Mouse (Mus musculus) lung, postnatal 36 days (tissue): ENCODE results near the gene Itga3.
A peak's percentile ranks its signal among the peaks of the same experiment; 100 is the strongest.
"Not testable (repeated sequence)": the region's sequence is repeated elsewhere in the genome, so short reads cannot be mapped to it uniquely, and the experiment has no call there.

Source experiments
- DNase-seq: peaks from one replicate; pipeline ENCODE4 v3.0.0; 2022; ENCODE audit warnings: mixed read lengths

Gene Itga3

DNA sequence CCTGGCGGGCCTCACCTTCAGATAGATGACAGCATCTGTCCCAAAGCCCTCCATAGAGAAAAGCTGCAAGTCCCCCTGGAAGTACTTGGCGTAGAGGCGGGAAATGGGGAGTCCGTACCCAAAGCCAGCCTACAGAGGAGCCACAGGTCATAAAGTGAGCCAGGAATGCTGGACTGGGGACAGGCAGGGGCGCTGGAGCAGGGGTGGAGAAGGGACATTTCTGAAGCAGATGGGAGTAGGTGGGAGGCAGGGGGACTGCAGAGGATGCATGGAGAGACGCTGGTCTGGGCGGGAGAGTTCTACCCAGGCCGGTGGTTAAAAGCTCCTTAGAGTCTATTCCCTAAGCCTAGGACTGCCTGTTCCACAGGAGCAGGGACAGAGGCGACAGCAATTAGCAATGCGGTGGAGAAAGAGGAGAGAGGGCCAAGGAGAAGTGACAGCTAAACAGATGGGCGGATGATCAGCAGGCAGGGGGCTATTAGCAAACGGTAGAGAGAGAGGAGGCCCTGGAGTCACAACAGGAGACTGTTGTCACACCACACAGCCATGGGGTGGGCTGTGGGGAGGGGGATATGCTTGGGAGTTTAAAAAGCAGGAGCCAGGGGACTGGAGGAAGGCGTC is 48.6 kb downstream of the Itga3 start:
- DNase-seq = no peak

- no peak for DNase-seq
These were observed 49.8 kb downstream of the Itga3 start for GRCm38 (mm10) chr11:95026849-95027248.

DNA sequence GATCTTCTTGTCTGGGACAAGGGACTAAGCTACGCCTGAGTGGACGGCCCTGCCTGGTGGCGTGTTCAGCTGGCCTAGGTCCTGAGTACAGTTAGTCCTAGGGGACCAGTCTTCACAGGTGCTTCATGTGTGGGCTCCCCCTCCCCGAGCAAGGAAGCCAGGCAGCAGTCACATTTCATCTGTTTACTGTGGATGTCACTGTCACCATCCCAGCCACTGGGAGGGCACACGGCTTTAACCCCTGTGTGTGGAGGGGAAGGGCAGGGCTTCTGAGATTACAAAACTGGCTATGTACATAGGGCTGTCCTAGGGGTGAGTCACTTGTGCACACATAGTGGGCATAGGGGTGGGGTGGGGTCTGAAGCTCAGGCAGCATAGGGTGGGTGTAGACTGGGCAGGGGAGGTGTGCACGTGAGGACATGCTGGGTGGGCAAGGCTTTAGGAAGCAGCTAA is 50.5 kb downstream of the Itga3 start:
- no peak for DNase-seq

DNA sequence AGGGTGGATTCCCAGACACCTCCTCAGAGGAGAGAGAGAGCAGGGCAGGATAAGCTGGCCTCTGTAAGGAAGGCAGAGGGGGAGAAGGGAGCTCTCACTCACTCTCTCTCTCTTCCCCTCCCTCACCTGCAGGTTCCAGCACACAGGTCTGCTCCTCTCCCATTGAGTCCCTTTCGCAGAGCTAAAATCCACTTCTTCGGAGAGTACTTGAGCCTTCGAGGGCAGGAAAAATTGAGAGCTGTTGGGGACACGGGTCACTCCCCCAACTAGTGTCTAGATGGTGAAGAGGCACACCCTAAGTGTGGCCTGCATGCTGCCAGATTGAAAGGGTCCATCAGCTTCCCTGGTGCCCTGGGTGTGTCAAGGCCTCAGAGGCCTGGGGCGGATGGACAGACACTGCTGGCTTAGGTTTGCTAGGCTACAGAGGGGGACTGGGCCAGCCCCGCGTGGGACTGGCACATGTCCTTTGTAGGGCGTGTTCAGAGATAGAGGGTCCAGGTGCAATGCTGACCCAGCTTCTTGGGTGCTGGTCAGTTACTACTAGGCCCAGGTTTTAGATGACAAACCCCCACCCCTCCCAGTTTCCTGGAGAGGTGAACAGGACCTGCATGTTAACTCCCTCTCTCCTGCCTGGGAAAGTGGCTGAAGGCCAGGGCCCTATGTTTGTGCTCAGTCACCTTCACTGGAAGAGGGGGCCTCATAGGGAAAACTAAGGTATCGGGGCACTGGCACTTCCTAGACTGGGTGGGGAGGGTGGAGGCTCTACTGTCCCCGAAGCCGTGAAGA is 51.2 kb downstream of the Itga3 start:
- peak; percentile 38 for DNase-seq

DNA sequence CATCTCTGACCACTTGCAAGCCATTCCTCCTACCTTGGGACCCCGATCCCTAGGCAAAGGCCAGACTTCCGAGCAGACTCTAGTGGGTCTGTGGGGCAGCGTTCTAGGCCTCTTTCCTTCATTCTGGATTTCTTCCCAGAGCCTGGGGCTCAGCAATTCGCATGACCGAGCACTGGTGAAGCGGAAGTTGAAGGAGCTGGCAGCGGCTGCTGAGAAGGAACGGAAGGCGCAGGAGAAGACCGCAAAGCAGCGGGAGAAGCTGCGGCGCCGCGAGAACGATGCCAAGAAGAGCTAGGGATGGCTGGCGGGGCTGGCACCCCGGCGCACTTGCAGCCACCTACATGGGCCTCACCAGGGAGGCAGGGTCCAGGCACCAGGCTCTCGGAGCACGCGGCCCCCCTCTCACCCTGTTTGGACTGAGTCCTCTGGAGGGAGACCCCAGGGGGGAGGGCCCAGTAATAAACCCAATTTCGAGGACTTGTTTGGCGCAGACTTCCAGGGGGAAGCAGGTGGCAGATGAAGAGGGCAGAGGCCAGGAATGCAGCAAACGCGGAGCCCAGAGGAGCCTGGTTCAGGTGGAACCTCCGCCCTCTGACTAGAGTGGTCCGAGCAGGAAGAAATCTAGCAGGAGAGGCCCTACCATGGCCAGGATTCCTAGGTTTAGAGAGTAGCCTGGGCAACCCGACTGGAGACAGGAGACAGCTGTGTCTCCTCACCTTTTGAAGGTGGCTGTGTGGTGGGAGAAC is 52.0 kb downstream of the Itga3 start:
- DNase-seq = no peak

- DNase-seq = no peak
These were observed 53.1 kb downstream of the Itga3 start for GRCm38 (mm10) chr11:95023481-95023880.

DNA sequence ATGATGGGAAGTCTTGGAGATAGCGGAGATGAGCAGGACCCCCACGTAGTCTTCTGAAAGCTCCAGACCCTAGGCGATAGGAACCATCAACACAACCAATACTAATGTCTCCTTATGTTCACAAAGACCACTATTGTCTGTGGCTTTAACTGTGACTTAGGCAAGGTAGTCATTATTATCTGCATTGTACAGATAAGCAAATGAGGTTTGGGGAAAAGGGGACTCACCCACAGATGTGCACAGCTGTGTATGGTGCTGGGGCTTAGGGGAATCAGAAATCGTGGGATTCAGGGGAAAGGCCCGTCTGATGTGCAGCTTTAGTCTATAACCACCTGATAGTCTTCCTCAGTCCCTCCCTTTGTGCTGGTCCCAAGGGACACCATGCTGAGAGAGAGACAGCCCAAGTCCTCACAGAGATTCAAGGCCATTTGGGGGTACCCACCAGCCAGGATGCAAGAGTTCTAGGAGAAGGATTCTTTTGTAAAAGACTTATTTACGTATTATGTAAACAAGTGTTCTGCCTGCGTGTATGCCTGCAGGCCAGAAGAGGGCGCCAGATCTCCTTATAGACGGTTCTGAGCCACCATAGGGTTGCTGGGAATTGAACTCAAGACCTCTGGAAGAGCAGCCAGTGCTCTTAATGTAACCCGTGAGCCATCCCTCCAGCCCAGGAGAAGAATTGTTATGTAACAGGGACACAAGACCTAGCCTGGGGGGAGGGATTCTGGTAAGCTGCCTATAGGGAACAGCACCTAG is 54.2 kb downstream of the Itga3 start:
- DNase-seq = no peak

DNA sequence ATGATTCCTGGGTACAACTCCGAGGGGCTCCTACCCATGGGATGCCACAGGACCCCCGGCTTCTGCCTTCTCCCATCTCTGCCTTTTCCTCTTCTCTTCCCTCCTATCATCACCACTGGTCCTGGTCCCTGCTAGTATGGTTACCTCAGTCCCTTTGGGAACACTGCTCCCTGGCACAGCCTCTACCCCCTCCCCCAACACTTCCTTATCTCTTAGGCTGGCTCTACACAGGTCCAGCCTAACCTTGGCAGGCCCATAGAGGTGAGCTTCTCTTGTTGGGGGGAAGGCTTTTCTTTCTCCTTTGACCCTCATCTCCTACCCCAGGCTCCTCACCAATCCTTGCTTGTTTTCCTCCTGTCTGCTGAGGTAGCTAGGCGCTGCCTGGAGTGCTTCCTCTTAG is 61.1 kb downstream of the Itga3 start:
- no peak for DNase-seq

- no peak for DNase-seq
These were observed 64.1 kb downstream of the Itga3 start for GRCm38 (mm10) chr11:95012487-95012886.

GRCm38 (mm10) chr11:95012075-95012474 is 64.5 kb downstream of the Itga3 start:
- DNase-seq = no peak

GRCm38 (mm10) chr11:95011416-95011815 is 65.2 kb downstream of the Itga3 start:
- no peak for DNase-seq

DNA sequence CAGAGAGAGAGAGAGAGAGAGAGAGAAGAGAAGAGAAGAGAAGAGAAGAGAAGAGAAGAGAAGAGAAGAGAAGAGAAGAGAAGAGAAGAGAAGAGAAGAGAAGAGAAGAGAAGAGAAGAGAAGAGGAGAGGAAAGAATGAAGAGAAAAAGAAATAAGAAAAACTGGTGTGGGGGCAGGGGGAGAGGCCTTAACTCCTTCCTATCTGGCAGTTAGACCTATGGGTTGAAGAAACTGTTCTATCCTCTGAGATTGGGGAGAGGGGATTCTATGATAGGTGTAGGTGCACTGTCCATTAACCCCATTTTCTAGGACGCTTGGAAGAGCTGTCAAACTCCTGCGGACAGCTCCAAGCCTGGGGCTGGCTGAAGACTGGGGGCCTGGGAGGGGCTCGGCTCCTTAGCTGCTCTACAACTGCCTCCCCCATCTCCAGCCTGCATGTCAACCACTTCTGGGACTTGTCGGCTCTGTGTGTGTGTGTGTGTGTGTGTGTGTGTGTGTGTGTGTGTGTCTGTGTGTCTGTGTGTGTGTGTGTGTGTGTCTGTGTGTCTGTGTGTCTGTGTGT is 65.7 kb downstream of the Itga3 start:
- DNase-seq = not testable (repeated sequence)

- no peak for DNase-seq
These were observed 66.4 kb downstream of the Itga3 start for GRCm38 (mm10) chr11:95010141-95010739.

DNA sequence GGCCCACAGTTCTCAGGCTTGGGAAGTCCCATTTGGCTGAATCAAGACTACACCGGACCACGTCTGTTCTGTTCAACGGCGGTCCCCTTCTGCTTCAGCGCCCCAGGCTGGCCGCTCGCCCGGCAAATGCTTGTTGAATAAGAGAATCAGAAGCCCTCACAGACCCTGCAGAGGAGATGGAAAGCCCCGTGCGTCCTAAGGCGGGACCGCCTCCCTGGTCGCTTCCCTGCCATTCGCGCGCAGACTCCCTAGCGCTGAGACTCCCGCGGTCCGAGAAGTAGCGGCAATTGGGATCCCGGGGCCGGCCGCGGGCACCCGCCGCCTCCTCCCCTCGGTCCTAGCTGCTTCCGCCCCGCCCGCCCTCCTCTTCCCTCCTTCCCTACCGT is 67.0 kb downstream of the Itga3 start, which contains the start of gene Samd14:
Gene Samd14 (plus strand): TSS at position 251 of the 386 bp plus-strand sequence.
- DNase-seq = peak; percentile 47

DNA sequence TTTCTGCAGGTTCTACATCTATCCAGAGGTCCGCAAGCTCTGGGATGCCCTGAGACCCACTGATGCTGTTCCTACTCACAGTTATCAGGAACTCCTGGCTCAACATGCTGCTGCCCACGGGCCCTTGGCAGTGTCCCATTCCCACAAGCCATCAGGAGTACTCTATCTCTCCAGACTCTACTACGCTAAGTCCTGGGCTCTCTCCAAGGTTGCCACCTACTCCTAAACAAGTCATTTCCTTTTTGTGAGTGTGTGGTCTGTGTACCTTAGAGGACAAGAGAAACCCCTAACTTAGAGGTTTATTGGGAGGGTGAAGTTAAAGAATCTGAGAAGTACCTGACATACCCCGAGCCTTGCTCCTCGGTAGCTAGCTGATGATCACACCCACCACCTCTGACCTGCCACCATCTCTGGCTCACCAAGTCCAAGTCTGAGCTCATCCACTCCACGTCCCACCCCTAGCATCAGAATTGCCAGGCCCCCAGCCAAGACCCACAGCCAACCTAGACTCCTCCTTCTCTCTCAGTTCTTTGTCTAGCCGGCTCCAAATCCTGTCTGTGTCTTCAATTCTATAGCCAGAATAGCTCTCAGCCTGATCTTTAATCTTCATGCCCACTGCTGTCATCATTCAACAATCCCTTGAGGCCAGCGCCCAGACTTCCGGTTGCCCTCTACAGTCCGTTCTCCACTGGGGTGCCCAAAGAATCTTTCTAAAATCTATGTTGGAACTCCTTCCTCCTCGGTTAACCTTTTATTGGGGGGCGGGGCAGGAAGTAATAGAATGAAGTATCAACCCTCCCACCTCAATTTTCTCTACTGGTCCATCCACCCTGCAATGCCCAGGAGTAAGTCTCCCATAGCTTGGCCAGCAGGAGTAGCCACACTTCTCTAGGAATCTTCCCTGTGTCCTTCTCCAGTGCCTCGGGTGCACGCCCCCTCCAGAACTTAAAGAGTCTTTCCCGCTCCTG is 67.7 kb downstream of the Itga3 start:
- no peak for DNase-seq

DNA sequence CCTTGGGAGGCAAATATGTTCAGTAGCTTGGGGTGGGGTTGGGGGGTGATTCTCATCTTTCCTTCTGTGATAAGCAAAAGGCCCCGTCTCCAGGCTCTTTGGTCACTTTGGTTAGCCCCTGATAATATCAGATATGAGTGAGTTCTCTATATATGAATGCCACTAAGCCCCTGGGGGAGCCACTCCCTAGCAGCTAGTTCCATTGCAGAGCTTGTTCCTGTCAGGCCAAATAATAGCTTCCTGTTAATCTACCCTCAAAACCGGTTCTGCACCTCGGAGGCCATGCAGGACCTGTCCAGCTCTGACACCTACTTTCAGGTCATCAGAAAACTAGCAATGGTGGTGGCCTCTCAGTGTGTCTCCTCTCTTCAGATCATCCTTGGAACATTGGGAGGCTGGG is 69.2 kb downstream of the Itga3 start:
- DNase-seq = no peak

DNA sequence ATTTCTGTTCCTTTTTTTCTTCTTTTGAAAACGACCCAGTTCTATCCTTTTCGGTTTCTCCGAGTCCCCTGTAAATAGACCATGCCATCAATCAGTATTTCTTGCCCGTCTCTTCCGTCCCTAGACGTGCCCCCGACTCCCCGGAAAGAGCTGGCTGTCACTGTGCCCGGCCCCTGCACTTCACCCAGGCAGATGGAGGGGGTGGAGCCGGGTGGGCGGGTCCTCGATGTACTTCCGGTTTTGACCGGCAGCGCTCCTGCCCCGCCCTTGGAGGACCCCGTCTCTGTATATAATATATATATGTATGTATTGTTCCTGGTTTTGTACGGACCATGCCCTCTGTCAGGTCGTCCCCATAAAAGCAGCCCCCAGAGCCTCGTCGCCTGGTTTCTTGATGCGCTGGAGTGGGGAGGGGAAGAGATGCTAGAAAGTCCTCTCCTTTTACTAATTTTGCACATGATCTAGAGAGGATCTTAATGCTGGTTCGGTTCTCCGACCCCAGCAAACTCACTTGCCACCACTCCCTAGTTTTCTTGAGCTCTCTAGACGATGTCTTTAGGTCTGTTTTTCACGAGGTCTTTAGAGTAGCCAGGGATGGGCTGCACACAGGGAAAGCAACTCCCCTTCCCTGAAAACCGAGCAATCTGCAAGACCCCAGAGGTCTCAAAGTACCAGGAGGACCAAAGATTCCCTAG is 69.9 kb downstream of the Itga3 start:
- peak; percentile 90 for DNase-seq

DNA sequence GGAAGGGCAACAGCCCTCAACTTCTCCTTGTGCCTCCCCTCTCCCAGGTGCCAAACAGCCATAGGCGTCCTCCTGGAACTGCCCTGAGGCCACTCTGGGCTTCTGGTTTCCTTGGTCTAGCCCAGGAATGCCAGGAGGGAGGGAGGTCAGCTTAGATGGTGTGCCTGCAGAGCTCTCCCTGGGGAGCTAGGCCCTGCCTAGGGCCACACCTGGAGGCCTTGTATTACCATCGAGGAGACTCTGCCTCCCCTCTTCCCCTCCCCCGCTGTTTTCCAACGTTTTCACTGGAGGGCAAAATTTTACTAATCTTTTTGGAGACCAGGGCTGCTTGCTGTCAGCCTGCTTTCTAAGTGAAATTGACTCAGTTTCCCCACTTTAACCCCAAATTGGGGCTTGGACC is 70.6 kb downstream of the Itga3 start:
- no peak for DNase-seq

GRCm38 (mm10) chr11:95004937-95005198 is 71.7 kb downstream of the Itga3 start:
- DNase-seq = no peak

GRCm38 (mm10) chr11:95004136-95004936 is 72.3 kb downstream of the Itga3 start:
- DNase-seq = no peak
